Mouse (Mus musculus) testis, adult 2 months (tissue): ENCODE results near the gene Tubgcp4. TPM values are rescaled to one million over a fixed set of nuclear protein-coding genes. Genes with fewer than 3 reads are reported as not detected.

Experiments
- H3K27ac ChIP-seq: fragments of 200-500 bp; 2 replicates; pipeline ENCODE4 v1.5.1; 2012; ENCODE audit warnings: low read depth, low read length; ENCODE audit not compliant: control insufficient read depth, insufficient read depth
- H3K27me3 ChIP-seq: fragments of 200-500 bp; 2 replicates; pipeline ENCODE4 v1.6.1; 2012; ENCODE audit warnings: mild to moderate bottlenecking, low read length, moderate library complexity; ENCODE audit not compliant: control insufficient read depth, insufficient read depth
- H3K36me3 ChIP-seq: fragments of 200-500 bp; 2 replicates; pipeline ENCODE4 v1.6.1; 2012; ENCODE audit warnings: mild to moderate bottlenecking, low read length; ENCODE audit not compliant: control insufficient read depth, insufficient read depth
- H3K4me1 ChIP-seq: fragments of 200-500 bp; 2 replicates; pipeline ENCODE4 v1.6.1; 2012; ENCODE audit warnings: low read length; ENCODE audit not compliant: control insufficient read depth, insufficient read depth
- H3K4me3 ChIP-seq: fragments of 200-500 bp; 2 replicates; pipeline ENCODE4 v1.5.1; 2012; ENCODE audit warnings: low read depth, mild to moderate bottlenecking, low read length, moderate library complexity, mixed read lengths; ENCODE audit not compliant: control insufficient read depth
- CTCF ChIP-seq: fragments of 200-500 bp; IDR thresholded peaks from 2 replicates; pipeline ENCODE4 v1.5.1; 2012; ENCODE audit warnings: low read depth, mild to moderate bottlenecking, inconsistent platforms, low read length, moderate library complexity; ENCODE audit not compliant: control insufficient read depth, insufficient read depth, insufficient replicate concordance
- POLR2A ChIP-seq: fragments of 200-500 bp; IDR thresholded peaks from 2 replicates; pipeline ENCODE4 v1.6.1; 2012; ENCODE audit warnings: low read depth, mild to moderate bottlenecking, inconsistent platforms, low read length, moderate library complexity; ENCODE audit not compliant: control insufficient read depth
- polyA plus RNA-seq: library from polyadenylated mRNA; depleted of rRNA; stranded (reverse); fragments of >200 nt; gene quantifications from 2 replicates; pipeline ENCODE4 v1.2.3, GENCODE M21; 2012

Tubgcp4 gene
- polyA plus RNA-seq, 1 experiment, result 36.3 TPM

DNA sequence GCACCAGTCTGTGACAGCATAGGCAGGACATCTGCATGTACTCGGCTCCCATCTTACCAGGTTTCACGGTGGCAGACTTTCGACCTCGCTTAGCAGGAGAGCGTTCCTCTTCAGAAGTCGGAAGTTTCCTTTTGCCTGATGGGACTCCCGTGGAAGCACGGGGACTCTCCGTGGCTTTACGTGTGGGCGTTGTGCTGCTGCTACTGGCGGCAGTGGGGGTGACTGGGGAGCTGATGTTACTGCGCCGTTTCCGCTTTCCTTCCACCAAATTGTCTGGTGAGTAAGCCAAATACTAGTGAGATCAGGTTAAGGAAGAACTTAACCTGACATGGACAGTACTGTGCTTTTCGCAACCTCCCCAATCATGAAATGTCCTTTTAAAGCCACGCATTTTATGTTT, 33.8 kb downstream of the Tubgcp4 start:
- Histone ChIP-seq H3K4me1 (no peaks in the 10 kb centered on the region), H3K4me3 (no peak overlapping the region), H3K27me3 (no peaks in the 10 kb centered on the region), H3K36me3 (no peaks in the 10 kb centered on the region; the same call in 1 of the 2 replicates), H3K27ac (no peak overlapping the region)
- TF ChIP-seq CTCF, result no peak
- no peak for TF ChIP-seq POLR2A

DNA sequence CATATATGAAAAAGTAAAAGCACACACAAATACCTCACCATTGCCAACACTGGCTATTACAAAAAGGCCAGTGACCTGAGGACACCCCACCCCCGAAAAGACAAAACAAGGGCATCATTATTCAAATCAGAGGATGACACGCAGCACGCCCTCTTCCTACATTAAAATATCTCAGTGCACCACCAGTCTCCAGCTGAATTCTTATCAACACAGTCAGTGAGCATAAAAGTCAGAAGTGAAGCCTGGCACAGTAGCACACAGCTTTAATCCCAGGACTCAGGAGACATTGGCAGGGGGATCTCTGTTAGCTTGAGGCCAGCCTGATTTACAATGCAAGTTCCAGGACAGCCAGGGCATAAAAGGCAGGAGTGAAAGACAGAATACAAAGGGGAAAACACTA, 36.1 kb downstream of the Tubgcp4 start:
- no peak for TF ChIP-seq CTCF
- no peak for TF ChIP-seq POLR2A
- H3K4me1 ChIP-seq, result no peaks in the 10 kb centered on the region
- no peaks in the 10 kb centered on the region; the same call in none of the 2 replicates for H3K36me3 ChIP-seq
- no peak overlapping the region for H3K27ac ChIP-seq
- H3K4me3 ChIP-seq, result no peak overlapping the region
- no peaks in the 10 kb centered on the region for H3K27me3 ChIP-seq

DNA sequence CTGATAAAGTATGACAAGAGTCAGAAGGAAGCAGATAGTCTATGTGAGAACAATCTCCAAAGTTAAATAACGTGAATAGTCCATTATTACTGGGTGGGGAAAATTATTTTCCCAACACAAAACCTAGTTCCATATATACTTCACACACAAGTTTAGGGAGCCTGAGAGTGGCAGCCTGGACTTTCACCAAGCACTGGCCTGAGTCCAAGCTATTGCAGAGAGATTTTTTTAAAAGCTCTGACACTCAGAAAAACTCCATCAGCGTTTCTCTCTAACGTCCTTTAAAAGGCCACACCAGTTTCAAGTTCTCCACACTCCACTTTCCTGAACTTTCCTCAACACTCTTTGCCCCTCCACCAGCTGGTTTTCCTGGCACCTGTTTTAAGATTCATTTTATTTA, 44.0 kb downstream of the Tubgcp4 start:
- Histone ChIP-seq H3K4me3 (no peak overlapping the region), H3K27me3 (no peaks in the 10 kb centered on the region), H3K27ac (no peak overlapping the region), H3K36me3 (peaks cover 2% of the 10 kb centered on the region), H3K4me1 (no peaks in the 10 kb centered on the region)
- TF ChIP-seq CTCF (no peak), POLR2A (no peak)

DNA sequence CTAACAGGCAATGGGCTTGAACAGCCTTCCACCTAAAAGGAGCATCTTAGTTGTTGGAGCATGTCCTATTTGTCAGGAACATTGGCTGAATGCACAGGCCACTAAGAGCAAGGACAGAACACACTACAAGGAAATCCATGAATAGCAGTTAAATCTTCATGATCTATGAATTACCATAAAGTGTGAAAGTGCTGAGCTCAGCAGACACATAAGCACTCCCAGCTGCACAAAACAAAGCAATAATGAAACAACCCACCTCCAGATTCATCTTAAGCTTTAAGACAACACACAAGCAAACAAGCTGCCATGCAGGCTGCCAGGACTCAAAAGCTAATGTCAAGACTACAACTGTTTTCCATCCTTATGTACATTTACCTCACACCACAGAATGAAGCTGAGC, 48.7 kb downstream of the Tubgcp4 start:
- TF ChIP-seq POLR2A, result no peak
- no peak for TF ChIP-seq CTCF
- H3K27ac ChIP-seq, result no peak overlapping the region
- H3K36me3 ChIP-seq, result peaks cover 2% of the 10 kb centered on the region
- no peak overlapping the region for H3K4me3 ChIP-seq
- H3K27me3 ChIP-seq, result no peaks in the 10 kb centered on the region
- no peaks in the 10 kb centered on the region for H3K4me1 ChIP-seq

DNA sequence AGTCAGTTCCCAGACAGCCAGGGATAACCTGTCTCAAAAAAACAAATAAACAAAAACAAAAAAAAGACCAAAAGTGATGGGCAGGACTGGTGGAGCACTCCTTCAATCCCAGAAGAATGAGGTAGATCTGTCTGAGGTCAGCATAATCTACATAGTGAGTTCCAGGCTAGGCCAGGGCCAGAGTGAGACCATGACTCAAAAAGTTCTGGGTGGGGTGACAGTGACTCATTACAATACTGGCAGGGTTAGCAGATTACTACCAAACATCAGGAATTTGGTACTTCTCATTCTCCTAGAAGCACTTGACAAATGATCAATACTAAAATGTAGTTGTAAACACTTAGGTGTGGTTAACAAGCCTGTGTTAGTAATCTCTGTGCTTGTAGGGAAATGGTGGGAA, 49.5 kb downstream of the Tubgcp4 start:
- TF ChIP-seq CTCF, result no peak
- TF ChIP-seq POLR2A, result no peak
- H3K4me1 ChIP-seq, result no peaks in the 10 kb centered on the region
- no peak overlapping the region for H3K27ac ChIP-seq
- no peak overlapping the region for H3K4me3 ChIP-seq
- peaks cover 2% of the 10 kb centered on the region for H3K36me3 ChIP-seq
- no peaks in the 10 kb centered on the region for H3K27me3 ChIP-seq

DNA sequence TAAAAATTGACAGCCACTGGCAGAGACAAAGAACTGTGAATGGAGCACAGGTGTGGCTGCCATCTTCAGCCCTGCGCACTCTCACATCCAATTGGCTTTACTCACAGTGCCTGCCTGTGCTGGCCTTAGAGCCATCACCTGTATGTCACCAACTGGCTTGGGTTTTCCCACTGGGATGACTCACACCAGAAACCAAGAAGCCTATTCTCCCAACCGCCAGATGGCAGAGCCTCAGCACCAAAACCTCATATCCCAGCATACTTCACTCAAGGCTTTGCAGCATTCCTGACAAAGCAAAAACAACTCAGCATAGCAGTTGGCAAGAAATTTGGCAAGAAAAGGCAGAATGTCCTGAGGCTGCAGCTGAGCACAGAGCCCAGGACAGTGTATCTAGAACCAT, 52.6 kb downstream of the Tubgcp4 start:
- Histone ChIP-seq H3K4me1 (no peaks in the 10 kb centered on the region), H3K27me3 (no peaks in the 10 kb centered on the region), H3K27ac (no peak overlapping the region), H3K4me3 (no peak overlapping the region), H3K36me3 (peaks cover 1% of the 10 kb centered on the region; the same call in 1 of the 2 replicates)
- TF ChIP-seq CTCF (no peak), POLR2A (no peak)

DNA sequence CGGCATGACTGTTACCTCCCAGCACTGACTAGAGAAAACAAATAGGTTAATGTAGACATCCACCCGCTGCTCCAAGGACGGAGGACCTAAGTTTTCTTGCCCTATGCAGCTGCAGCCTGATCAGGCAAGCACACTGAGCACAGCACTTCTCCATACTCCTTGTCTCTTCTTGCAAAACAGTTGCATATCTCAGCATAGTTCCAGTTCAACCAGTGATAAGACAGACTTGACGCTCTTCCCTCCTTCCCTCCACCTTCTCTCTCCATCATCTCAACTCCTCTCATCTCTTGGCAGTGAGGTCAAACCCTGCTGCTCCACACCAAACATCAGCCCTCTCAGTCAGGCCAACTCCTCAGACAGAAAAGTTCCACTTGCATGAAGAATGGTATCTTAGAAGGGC, 57.7 kb downstream of the Tubgcp4 start:
- TF ChIP-seq CTCF (no peak), POLR2A (no peak)
- Histone ChIP-seq H3K4me3 (no peak overlapping the region), H3K4me1 (no peaks in the 10 kb centered on the region), H3K36me3 (peaks cover 3% of the 10 kb centered on the region), H3K27me3 (no peaks in the 10 kb centered on the region), H3K27ac (no peak overlapping the region)

DNA sequence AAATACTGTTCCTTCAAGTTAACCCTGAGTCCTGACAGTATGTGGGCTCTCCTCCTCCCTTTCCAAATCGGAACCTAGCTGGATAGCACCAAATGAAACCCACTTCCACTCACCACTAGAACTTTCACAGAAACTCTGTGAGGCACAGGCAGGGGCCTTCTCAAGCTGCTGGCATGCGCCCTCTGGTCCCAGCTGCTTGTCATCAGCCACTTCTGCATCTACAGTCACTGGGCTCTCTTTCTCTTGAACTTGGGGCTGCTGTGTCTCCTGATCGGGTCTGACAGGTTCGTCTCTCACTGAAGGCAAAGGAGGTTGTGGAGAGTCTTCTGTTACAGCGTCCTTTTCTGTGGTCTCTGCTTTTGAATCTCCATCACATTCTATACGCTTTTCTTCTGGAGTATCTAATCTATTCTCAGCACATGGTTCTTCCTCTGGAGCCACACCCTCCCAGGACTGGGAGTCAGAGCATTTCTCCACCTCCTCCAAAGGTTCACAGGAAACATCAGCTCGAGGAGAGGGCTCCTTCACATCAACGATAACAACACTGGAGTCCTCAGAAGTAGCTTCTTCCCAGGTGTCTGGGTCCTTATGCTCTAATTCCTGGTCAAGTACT, 65.1 kb downstream of the Tubgcp4 start:
- H3K36me3 ChIP-seq, result peaks cover 8% of the 10 kb centered on the region
- no peak for TF ChIP-seq POLR2A
- no peak for TF ChIP-seq CTCF
- H3K27me3 ChIP-seq, result no peaks in the 10 kb centered on the region

DNA sequence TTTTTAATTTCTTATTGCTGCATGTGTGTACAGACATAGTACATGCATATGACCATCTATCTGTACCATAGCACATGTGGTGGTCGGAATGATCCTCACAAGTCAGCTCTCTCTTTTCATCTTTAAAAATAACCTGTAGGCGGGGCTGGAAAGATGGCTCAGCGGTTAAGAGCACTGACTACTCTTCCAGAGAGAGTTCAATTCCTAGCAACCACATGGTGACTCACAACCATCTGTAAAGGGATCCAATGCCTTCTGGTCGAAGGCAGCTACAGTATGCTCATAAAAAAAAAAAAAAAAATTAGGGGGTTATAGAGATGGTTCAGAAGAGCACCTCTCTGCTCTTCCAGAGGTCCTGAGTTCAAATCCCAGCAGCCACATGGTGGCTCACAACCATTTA, 69.0 kb downstream of the Tubgcp4 start:
- H3K27ac ChIP-seq, result no peak overlapping the region
- H3K27me3 ChIP-seq, result no peaks in the 10 kb centered on the region
- H3K36me3 ChIP-seq, result peaks cover 7% of the 10 kb centered on the region
- no peaks in the 10 kb centered on the region for H3K4me1 ChIP-seq
- no peak overlapping the region for H3K4me3 ChIP-seq
- TF ChIP-seq CTCF (no peak), POLR2A (no peak)

More for the DNA sequence above, 65.1 kb downstream of the Tubgcp4 start:
- H3K4me1 ChIP-seq, result no peaks in the 10 kb centered on the region
- H3K27ac ChIP-seq, result no peak overlapping the region
- H3K4me3 ChIP-seq, result no peak overlapping the region
